Mouse (Mus musculus): ENCODE data around the gene Irgq.

Irgq gene

GRCm38 (mm10) chr7:24546634-24547389 is 16.3 kb downstream of the Irgq start:
- DNase-seq (ENCODE audit: low spot score in 2 of 2): peak; percentile 99

DNA sequence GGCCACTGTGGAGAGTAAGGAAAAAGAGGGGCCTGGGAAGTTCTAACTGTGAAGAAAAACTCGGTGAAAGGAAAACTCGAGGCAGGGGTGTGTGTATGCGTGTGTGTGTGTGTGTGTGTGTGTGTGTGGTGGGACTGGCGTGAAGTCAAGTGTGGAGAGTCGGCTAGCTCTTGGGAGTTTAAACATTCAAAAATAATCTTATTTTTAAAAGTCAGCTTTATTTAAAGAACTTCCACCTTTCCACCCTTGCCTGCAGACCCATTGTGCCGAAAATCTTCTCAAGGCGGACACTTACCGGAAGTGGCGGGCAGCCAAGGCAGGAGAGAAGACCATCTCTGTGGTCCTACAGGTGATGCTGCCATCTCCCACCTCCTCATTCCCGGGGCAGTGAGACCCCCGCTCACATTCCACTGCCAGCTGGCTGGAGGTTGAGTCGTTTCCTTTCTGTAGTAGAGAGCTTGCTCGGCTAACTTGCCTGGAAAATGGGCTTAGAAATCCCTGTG is 17.1 kb downstream of the Irgq start:
- DNase-seq (ENCODE audit: low spot score in 2 of 2): no peak

DNA sequence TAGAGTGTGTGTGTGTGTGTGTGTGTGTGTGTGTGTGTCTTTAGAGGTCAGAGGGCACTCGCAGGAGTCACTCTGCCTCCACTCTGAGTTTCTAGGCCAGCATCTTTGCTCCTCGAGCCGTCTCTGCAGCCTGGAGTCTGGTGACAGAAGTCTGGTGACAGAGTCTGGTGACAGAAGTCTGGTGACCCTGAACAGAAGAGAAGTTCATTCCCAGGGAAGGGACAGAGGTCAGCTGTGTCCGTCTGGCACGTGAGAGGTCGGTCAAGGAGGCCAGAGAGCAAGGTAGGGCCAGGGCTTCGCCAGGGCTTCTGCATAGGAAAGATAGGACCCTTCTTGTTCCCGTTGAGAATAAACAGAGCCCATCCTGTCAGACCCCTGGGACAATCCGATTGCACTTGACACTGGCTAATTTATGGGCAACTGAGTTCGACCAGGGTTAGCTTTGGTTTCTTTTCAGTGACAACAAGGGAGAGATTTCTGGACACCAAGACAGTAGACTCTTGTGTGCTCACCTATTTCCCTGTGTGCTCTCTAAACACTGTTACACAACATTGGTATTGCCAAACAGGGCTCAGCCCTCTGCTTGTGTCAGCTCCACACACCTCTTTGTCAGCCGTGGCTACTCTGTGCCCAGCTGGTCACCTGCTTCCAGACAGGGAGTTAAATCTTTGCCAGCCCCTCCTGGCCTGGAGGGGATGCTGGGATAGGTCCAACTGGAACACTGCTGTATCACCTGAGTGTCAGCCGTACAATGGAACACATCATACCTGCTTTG is 21.7 kb downstream of the Irgq start:
- DNase-seq (ENCODE audit: low spot score in 2 of 2): no peak

GRCm38 (mm10) chr7:24555786-24556185 is 25.3 kb downstream of the Irgq start:
- no peak for DNase-seq (ENCODE audit: low spot score in 2 of 2)

DNA sequence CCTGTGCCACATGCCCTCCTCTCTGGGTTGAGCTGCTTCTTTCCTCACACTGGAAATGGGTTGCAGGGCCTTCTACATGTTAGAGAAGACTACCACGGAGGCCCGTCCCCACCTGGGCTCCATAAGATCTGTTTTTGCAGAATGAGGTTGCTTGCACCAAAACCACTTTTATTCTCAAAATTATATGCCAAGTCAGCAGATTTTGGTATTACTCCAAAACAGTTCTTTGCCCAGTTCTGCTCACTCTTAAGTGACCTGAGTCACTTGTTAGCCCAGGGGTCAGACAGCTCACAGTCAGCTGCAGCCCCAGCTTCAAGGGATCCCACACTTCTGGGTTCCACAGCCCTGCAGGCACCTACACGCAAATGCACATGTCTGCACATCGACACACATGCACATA is 31.0 kb downstream of the Irgq start:
- DNase-seq (ENCODE audit: low spot score in 2 of 2): no peak

GRCm38 (mm10) chr7:24563191-24563836 is 32.8 kb downstream of the Irgq start:
- DNase-seq (ENCODE audit: low spot score in 2 of 2): no peak

DNA sequence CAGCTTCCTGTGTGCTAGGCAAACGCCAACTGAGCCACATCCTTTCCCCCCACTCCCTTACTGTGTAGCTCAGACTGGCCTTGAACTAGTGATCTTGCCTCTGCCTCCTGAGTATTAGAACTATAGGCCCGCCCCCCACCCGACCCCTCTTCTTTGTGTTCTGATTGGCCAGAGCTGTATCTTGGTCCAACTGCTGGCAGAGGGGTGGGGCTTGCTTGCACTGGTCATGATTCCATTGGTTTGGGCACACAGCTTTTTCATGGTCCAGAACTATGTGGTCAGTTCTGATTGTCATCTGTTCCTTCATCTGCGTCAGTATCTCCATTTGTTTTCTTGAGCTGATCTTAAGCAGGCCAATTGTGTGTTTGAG is 33.3 kb downstream of the Irgq start:
- DNase-seq (ENCODE audit: low spot score in 2 of 2): no peak

DNA sequence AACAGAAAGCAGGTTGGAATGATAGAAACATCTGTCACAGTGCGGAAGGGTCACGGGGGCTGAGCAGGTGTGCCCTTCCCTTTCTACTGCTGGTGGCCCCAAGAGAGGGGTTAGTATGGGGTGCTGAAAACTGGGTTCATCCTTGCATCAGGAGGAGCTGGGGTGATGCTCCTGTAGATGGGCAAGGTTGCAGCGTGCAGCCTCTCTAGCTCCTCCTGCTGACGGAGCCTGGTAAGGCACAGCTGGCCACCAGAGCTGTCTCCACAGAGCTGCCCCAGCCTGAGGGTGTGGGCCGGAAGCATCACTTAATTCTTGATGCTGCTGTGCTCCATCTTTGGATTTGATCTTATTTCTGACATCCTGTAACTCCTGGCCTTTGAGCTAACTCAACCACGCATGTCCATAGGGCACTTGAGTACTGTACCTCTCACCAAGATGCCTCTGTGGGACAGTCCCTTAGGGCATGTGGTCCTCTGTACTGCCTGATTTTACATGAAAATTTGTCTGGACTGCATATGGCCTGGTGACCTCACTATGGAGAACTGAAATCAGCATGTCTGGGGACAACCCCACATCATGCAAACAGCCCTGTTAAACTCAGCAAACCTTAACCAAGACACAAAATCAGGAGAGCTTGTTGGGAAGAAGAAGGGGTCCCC is 34.2 kb downstream of the Irgq start:
- DNase-seq (ENCODE audit: low spot score in 2 of 2): peak; percentile 51 to 85

DNA sequence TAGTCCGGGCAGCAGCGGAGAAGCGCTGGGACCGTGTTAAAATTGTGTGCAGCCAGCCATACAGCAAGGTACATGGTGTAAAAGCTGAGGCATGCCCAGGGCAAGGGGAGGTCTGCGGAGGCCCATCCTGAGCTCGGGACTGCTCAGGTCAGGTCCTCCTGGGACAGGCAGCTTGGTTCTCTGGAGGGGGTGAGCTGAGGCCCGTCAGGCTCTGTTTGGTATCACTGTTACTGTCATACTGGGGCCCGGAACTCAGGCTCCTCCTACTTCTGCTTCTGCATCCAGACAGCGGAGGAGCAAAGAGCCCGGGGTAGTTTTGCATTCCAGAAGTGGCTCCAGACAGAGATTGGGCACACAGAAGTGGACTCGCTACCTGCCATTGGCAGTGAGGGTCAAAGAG is 35.1 kb downstream of the Irgq start:
- no peak for DNase-seq (ENCODE audit: low spot score in 2 of 2)

- no peak for DNase-seq (ENCODE audit: low spot score in 2 of 2)
Observed at GRCm38 (mm10) chr7:24566206-24566605, 35.7 kb downstream of the Irgq start.

GRCm38 (mm10) chr7:24568512-24568911 is 38.0 kb downstream of the Irgq start:
- DNase-seq (ENCODE audit: low spot score in 2 of 2): no peak

DNA sequence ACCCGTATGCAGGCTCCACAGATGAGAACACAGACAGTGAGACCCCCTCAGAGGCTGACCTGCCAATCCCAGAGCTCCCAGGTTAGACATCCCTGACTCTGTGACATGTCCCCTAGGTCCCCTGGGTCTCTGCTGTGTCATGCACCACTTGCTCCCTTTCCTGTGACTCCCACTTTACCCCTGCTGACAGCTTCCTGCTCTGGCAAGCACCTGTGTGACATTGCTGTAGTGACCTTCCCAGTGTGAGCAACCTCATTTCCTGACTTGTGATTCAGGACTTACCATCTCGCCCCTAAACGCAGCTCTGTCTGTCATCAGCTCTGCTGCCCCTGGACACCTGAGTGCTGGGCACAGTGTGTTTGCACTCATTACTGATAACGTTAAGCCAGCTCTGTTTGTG is 40.6 kb downstream of the Irgq start:
- DNase-seq (ENCODE audit: low spot score in 2 of 2): no peak

- no peak for DNase-seq (ENCODE audit: low spot score in 2 of 2)
Observed at GRCm38 (mm10) chr7:24572455-24572854, 42.0 kb downstream of the Irgq start.

DNA sequence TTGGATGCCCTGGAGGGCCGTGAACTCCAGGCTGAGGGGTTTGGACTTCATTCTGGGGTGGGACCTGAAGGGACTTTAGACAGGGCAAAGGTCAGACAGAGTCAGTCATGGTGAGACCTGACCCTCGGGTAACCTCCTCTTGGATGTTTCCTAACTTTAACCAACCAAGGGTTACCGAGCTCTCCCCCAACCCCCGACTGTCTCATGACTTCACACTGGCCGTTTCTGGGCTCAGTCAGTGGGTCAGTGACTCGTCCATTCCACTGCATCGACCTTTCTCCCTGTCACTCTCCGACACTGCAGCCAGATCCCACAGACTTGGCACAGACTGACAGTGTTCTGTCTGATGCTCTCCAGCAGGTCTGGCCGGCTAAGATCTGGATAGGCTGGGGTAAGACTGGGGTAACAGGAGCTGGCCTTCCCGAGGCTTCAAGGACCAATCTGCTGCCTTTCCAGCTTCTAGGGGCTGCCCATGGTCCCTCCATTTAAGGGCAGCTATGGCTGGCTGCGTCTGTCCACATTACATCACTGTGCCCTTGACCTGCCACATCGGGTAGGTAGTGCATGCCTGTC is 43.8 kb downstream of the Irgq start:
- no peak for DNase-seq (ENCODE audit: low spot score in 2 of 2)

- no peak for DNase-seq (ENCODE audit: low spot score in 2 of 2)
Observed at GRCm38 (mm10) chr7:24577811-24578210, 47.3 kb downstream of the Irgq start.

- no peak for DNase-seq (ENCODE audit: low spot score in 2 of 2)
Observed at GRCm38 (mm10) chr7:24584876-24585275, 54.4 kb downstream of the Irgq start.

DNA sequence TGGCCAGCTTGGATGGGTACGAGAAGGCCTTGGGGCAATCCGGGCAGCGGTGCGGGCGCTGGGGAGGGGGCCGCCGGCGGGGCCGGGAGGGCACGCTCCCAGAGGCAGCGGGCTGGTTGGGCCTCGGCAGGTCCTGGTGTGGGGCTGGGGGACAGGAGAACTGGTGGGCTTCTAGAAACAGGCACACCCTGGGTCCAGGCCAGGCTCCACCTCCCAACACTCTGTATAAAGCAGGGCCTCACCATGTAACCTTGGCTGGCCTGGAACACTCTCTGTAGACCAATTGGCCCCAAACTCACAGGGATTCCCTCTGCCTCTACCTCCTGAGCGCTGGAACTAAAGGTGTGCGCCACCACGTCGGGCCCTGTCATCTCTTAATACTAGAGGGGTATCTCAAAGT is 55.5 kb downstream of the Irgq start:
- no peak for DNase-seq (ENCODE audit: low spot score in 2 of 2)

- no peak for DNase-seq (ENCODE audit: low spot score in 2 of 2)
Observed at GRCm38 (mm10) chr7:24586828-24587227, 56.3 kb downstream of the Irgq start.

GRCm38 (mm10) chr7:24587330-24588105 is 57.0 kb downstream of the Irgq start, which contains the start of the genes Ethe1 and Zfp575:
Gene Ethe1 (plus strand): TSS chr7:24587543.
Gene Zfp575 (minus strand): TSS chr7:24587641.
- no peak for DNase-seq (ENCODE audit: low spot score in 2 of 2)
